Mouse (Mus musculus): Measurements from ENCODE around the gene Ccin. TPM values are rescaled to one million over a fixed set of nuclear protein-coding genes. Genes with fewer than 3 reads are reported as not detected.

Gene Ccin
- polyA plus RNA-seq, 1 experiment from 2014 or later = not detected

DNA sequence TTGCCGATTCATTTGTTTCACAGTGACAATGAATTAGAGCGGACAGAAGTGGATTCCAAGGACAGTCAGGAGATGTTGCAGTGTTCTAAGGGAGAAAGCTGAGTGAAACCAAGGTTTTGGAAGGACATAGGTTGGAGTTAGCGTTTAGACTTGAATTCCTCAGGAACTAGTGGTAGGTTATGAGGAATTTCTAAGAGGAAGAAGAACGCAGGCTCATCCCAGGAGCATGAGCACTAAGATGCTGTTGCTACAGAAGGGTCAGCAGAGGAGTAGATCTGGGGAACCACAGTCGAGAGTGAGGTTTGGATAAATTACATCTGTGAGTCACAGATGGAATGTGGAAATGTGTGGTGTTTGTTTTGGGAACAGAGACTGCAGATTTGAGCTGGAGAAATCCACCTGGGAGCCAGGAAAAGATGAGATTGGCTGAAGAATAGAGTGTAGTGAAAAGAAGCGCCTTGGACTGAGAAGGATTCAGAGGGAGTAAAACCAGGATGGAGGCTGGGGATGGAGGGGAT lies 7.0 kb upstream of the Ccin start:
- Histone ChIP-seq H3K27ac (no peak overlapping the region), H3K4me3 (replicated peaks) (no peak overlapping the region), H3K4me1 (replicated peaks) (peaks cover 36% of the 10 kb centered on the region), H3K4me2 (no peak overlapping the region), H3K27me3 (no peaks in the 10 kb centered on the region), H3K9me3 (no peaks in the 10 kb centered on the region), H3K36me3 (peaks cover 4% of the 10 kb centered on the region; the same call in 1 of the 2 replicates), H3K9ac (replicated peaks) (no peak overlapping the region)
- WGBS = 87% methylated on average over 6 of the region's 6 CpGs
- no peak for ATAC-seq (ENCODE audit: insufficient number of reproducible peaks, insufficient read depth, low FRiP score, low TSS enrichment, low read depth)

DNA sequence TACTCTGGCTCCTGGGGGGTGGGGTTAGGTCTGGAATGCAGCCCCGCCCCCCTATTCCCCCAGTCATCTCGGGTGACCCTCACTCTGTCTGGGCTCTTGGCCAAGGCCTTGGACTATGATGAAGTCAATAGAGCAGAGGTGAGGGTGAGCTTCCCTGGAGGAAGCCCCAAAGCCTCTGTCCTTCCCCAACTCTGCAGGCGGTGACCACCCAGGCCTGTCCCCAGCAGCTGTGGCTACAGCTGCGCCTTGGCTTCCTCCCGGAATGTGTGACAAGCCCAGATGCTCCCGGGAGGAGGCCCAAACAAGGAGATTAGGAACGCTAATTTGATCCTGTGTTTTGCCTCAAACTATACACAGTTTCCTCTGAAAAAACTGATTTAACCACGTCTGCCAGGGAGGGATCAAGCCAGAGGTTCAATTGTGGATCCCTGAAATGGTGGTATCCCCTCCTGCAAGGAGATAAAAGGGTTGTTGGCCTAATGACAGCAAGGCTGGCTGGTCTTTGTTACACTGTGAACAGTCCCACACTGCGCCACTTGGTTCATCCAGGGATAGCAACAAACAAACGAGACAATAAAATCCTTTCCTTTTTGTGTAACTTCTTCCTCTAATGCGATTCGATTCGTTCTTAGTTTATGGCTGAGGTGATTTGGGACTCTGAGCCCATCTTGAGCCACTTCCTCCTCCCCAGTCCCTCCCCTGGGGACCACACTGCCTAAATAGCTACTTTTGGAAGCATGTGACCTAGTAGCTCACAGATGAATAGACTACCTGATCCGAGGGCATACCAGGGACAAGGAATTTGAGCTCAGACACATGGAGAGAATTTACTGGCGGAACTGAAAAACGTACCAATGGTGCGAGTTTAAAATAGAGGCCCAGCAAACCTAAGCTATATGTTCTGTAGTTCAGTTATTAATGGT lies 4.5 kb upstream of the Ccin start:
- Histone ChIP-seq H3K9ac (replicated peaks) (0 out of 2 replicates have a peak overlapping the region, but pooled peaks have one; percentile 18), H3K4me3 (replicated peaks) (no peak overlapping the region), H3K9me3 (no peaks in the 10 kb centered on the region), H3K27me3 (no peaks in the 10 kb centered on the region), H3K4me2 (0 out of 2 replicates have a peak overlapping the region, but pooled peaks have one; percentile 1), H3K4me1 (replicated peaks) (peaks cover 27% of the 10 kb centered on the region), H3K27ac (peak overlapping the region; percentile 78), H3K36me3 (peaks cover under 1% of the 10 kb centered on the region; the same call in 1 of the 2 replicates)
- ATAC-seq (ENCODE audit: insufficient number of reproducible peaks, insufficient read depth, low FRiP score, low TSS enrichment, low read depth) = peak; percentile 60; the same call in 1 of the 2 replicates
- 22% methylated on average over 17 of the region's 17 CpGs for WGBS

DNA sequence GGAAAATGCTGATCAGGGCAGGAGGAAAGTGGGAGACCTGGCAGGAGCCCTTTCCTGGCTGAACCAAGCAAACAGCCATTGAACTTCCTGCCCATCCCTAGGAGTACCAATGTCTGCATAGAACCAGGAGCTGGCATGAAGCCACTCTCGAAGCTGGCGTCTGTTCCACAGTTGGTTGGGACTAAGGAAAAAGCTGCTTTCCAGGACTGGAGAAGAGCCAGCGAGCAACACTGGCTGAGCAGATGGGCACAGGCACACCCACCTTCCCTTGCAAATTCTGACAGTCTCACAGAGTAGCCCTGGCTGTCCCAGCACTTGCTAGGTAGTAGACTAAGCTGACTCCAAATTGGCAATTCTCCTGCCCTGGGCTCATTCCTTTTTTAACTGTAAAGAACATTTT lies 3.5 kb upstream of the Ccin start:
- Histone ChIP-seq H3K36me3 (no peaks in the 10 kb centered on the region), H3K4me2 (no peak overlapping the region), H3K9me3 (no peaks in the 10 kb centered on the region), H3K27ac (peak overlapping the region; percentile 78; the same call in 1 of the 2 replicates), H3K4me1 (replicated peaks) (peaks cover 27% of the 10 kb centered on the region), H3K4me3 (replicated peaks) (no peak overlapping the region), H3K9ac (replicated peaks) (no peak overlapping the region), H3K27me3 (no peaks in the 10 kb centered on the region)
- no peak for ATAC-seq (ENCODE audit: insufficient number of reproducible peaks, insufficient read depth, low FRiP score, low TSS enrichment, low read depth)
- 90% methylated on average over 3 of the region's 3 CpGs for WGBS

DNA sequence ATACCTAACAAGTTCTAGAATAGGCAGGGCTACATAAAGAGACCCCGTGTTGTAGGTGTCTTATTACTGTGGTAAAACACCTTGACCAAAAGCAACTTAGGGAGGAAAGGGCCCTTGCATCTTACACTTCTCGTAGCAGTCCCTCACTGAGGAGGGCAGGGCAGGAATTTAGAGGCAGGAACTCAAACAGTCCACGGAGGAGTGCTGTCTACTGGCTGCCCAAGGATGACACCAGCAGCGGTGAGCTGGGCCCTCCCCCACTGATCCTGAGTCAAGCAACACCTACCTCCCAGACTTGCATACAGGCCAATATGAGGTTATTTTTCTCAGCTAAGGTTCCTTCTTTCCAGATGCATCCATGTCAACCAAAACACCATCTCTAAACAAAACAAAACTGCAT lies 3.0 kb upstream of the Ccin start:
- H3K9ac ChIP-seq (replicated peaks) = no peak overlapping the region
- ATAC-seq (ENCODE audit: insufficient number of reproducible peaks, insufficient read depth, low FRiP score, low TSS enrichment, low read depth) = no peak
- no peaks in the 10 kb centered on the region for H3K9me3 ChIP-seq
- H3K36me3 ChIP-seq = no peaks in the 10 kb centered on the region
- H3K27ac ChIP-seq = no peak overlapping the region
- no peak overlapping the region for H3K4me3 ChIP-seq (replicated peaks)
- no peaks in the 10 kb centered on the region for H3K27me3 ChIP-seq
- H3K4me2 ChIP-seq = no peak overlapping the region
- 86% methylated on average over 4 of the region's 4 CpGs for WGBS
- peaks cover 27% of the 10 kb centered on the region for H3K4me1 ChIP-seq (replicated peaks)

DNA sequence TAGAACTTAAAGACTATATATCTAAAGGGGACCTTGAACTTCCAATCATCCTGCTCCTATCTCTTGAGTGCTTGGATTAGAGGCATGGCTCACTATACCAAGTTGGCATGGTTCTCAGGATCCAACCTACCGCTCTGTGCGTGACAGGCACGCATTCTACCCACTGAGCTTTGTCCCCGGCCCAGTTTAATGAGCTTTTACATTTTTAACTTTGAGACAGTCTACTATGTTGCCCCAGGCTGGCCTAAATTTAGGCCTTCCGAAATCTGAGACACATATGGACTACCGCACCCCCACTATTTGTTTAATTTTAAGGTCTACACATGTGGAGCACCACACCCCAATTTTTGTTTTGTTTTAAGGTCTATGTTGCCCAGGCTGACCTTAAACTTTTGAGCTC lies 2.4 kb upstream of the Ccin start:
- no peak for ATAC-seq (ENCODE audit: insufficient number of reproducible peaks, insufficient read depth, low FRiP score, low TSS enrichment, low read depth)
- WGBS = 93% methylated on average over 6 of the region's 6 CpGs
- Histone ChIP-seq H3K27ac (no peak overlapping the region), H3K4me1 (replicated peaks) (peaks cover 27% of the 10 kb centered on the region), H3K9me3 (no peaks in the 10 kb centered on the region), H3K27me3 (no peaks in the 10 kb centered on the region), H3K4me2 (no peak overlapping the region), H3K36me3 (no peaks in the 10 kb centered on the region), H3K4me3 (replicated peaks) (no peak overlapping the region), H3K9ac (replicated peaks) (no peak overlapping the region)

DNA sequence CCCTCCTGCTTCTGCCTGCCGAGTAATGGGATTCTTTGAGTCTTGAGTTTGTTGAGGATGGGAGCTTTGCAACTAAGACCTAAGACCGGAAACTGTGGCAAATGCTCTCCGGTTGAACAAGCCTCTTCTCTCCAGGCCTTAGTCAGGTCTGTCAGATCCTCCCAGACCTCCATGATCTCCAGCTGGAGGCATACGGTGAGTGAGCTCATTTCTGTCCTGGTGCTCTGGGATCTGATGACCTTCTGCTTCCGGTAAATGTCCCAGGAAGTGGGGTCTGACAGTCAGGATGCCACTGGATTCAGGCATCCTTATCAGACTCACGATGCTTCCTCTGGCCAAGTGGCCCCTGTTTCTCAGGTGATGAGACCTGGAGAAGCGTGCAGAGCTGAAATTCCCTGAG lies 2.0 kb upstream of the Ccin start:
- no peak overlapping the region for H3K27ac ChIP-seq
- H3K36me3 ChIP-seq = no peaks in the 10 kb centered on the region
- peaks cover 27% of the 10 kb centered on the region for H3K4me1 ChIP-seq (replicated peaks)
- H3K4me3 ChIP-seq (replicated peaks) = no peak overlapping the region
- no peak overlapping the region for H3K9ac ChIP-seq (replicated peaks)
- H3K9me3 ChIP-seq = no peaks in the 10 kb centered on the region
- ATAC-seq (ENCODE audit: insufficient number of reproducible peaks, insufficient read depth, low FRiP score, low TSS enrichment, low read depth) = no peak
- no peak overlapping the region for H3K4me2 ChIP-seq
- WGBS = 95% methylated on average over 7 of the region's 7 CpGs
- no peaks in the 10 kb centered on the region for H3K27me3 ChIP-seq

DNA sequence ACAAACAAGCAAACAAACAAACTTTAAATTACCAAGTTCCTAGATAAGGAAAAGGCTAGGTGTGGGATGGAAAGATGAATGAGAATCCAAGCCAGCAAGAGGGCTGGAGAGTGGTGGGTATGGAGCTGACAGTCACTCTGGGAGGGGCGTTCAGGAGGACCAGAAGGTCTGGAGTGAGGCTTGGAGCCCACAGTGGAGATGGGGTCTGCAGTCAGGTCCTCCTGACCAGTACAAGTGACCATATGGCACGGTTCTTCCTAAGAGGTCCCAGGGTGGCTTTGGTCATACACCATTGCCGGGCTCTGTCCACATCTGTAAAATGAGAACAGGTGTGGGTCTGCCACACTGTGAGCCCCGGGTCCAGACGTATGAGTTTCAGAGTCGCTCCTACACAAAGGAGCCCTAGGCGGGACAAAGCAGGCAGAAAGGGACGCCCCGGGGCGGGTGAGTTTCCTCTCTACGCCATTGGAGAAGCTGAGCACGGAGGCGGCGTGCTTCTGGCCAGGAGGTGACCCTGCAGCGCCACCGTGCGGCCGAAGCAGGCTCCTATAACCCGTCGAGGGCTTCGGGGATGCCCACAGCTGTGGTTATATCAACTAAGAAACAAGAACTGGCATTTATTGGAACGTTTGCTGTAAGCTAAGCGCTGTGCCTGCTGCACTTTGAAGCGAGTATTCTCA lies 1.1 kb upstream of the Ccin start:
- H3K4me2 ChIP-seq = peak overlapping the region; percentile 59
- WGBS = 2% methylated on average over 24 of the region's 24 CpGs

DNA sequence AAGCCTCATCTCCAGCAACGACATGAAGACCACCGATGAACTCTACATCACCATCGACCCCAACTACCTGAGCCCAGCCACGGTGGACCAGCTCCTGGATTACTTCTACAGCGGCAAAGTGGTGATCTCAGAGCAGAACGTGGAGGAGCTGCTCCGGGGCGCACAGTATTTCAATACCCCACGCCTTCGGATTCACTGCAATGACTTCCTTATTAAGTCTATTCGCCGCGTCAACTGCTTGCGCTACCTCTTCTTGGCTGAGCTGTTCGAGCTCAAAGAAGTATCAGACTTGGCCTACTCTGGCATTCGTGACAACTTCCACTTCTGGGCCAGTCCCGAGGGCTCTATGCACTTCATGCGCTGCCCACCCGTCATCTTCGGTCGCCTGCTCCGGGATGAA lies 473 bp downstream of the Ccin start:
- no peak for ATAC-seq (ENCODE audit: insufficient number of reproducible peaks, insufficient read depth, low FRiP score, low TSS enrichment, low read depth)
- H3K4me1 ChIP-seq (replicated peaks) = peaks cover 19% of the 10 kb centered on the region
- H3K4me2 ChIP-seq = no peak overlapping the region
- H3K27me3 ChIP-seq = no peaks in the 10 kb centered on the region
- H3K4me3 ChIP-seq (replicated peaks) = no peak overlapping the region
- H3K27ac ChIP-seq = no peak overlapping the region
- no peaks in the 10 kb centered on the region for H3K9me3 ChIP-seq
- H3K9ac ChIP-seq (replicated peaks) = no peak overlapping the region
- 93% methylated on average over 22 of the region's 22 CpGs for WGBS
- H3K36me3 ChIP-seq = no peaks in the 10 kb centered on the region

More for the DNA sequence above, 1.1 kb upstream of the Ccin start:
- Histone ChIP-seq H3K9me3 (no peaks in the 10 kb centered on the region), H3K27me3 (no peaks in the 10 kb centered on the region), H3K9ac (replicated peaks) (peak overlapping the region; percentile 48), H3K4me1 (replicated peaks) (peaks cover 27% of the 10 kb centered on the region), H3K36me3 (no peaks in the 10 kb centered on the region), H3K4me3 (replicated peaks) (peak overlapping the region; percentile 31), H3K27ac (peak overlapping the region; percentile 57)
- ATAC-seq (ENCODE audit: insufficient number of reproducible peaks, insufficient read depth, low FRiP score, low TSS enrichment, low read depth) = peak; percentile 84

DNA sequence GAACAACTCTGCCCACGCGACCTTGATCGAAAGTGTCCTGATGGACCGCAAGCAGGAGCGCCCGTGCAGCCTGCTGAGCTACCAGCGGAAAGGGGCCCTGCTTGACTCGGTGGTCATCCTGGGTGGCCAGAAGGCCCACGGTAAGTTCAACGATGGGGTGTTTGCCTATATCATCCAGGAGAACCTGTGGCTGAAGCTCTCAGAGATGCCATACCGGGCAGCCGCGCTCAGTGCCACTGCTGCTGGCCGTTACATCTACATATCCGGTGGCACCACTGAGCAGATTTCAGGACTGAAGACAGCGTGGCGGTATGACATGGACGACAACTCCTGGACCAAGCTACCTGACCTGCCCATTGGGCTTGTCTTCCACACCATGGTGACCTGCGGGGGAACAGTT lies 1.0 kb downstream of the Ccin start:
- H3K27ac ChIP-seq = no peak overlapping the region
- H3K9ac ChIP-seq (replicated peaks) = no peak overlapping the region
- no peak overlapping the region for H3K4me3 ChIP-seq (replicated peaks)
- no peak overlapping the region for H3K4me2 ChIP-seq
- peaks cover 13% of the 10 kb centered on the region for H3K4me1 ChIP-seq (replicated peaks)
- no peaks in the 10 kb centered on the region for H3K27me3 ChIP-seq
- ATAC-seq (ENCODE audit: insufficient number of reproducible peaks, insufficient read depth, low FRiP score, low TSS enrichment, low read depth) = no peak
- no peaks in the 10 kb centered on the region for H3K36me3 ChIP-seq
- H3K9me3 ChIP-seq = no peaks in the 10 kb centered on the region
- 94% methylated on average over 19 of the region's 19 CpGs for WGBS

DNA sequence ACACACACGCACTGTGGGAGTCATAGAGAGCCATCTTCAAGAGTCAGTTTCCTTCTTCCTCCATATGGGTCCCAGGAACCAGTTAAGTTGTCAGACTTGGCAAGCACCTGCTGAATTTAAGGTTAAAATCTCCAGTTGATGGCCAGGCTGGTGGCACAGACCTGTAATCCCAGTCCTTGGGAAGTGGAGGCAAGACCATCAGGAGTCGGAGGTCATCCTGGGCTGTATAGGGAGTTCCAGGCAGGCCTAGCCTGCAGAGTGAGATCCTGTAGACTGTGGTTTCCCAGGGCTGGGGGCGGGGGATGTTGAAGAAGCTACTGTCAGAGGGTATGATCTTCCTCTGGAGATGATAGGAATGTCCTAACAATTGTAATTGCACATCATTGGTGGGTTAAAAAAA lies 5.7 kb downstream of the Ccin start:
- Histone ChIP-seq H3K27ac (no peak overlapping the region), H3K9me3 (no peaks in the 10 kb centered on the region), H3K4me2 (no peak overlapping the region), H3K36me3 (no peaks in the 10 kb centered on the region), H3K4me3 (replicated peaks) (no peak overlapping the region), H3K4me1 (replicated peaks) (no peaks in the 10 kb centered on the region), H3K27me3 (no peaks in the 10 kb centered on the region), H3K9ac (replicated peaks) (no peak overlapping the region)
- no peak for ATAC-seq (ENCODE audit: insufficient number of reproducible peaks, insufficient read depth, low FRiP score, low TSS enrichment, low read depth)
- 87% methylated on average over 3 of the region's 3 CpGs for WGBS

DNA sequence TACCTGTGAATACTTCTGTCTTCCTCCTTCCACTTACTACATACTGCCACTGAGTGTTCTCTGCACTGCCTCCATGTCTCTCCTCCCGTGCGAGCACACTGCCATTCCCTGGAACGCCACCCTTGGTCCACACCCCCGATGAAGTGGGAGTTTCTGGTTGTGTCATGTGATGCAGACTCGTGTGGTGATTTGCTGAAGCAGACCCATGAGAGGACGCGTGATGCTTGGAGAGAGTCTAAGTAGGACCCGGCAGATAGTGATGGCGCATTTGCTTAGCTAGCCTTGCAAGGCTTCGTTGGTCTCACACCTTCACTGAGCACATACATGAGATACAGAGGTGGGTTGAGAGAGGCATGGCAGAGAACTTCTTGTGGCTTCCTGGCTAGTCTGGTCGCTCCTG lies 9.8 kb downstream of the Ccin start:
- no peaks in the 10 kb centered on the region for H3K9me3 ChIP-seq
- H3K9ac ChIP-seq (replicated peaks) = no peak overlapping the region
- 91% methylated on average over 11 of the region's 11 CpGs for WGBS
- H3K4me3 ChIP-seq (replicated peaks) = no peak overlapping the region
- no peak for ATAC-seq (ENCODE audit: insufficient number of reproducible peaks, insufficient read depth, low FRiP score, low TSS enrichment, low read depth)
- H3K4me2 ChIP-seq = no peak overlapping the region
- H3K36me3 ChIP-seq = no peaks in the 10 kb centered on the region
- no peaks in the 10 kb centered on the region for H3K27me3 ChIP-seq
- H3K4me1 ChIP-seq (replicated peaks) = no peaks in the 10 kb centered on the region
- no peak overlapping the region for H3K27ac ChIP-seq
